10 mouse cellular contexts compared by ENCODE assay signal in genomic region chr4:129785178-129785577, GRCm38 (mm10). TPM values are rescaled to one million over a fixed set of nuclear protein-coding genes. Genes with fewer than 3 reads are reported as not detected.
DNase-seq lines count a peak whose midpoint lies in the region; ATAC-seq and TF ChIP-seq lines count a peak whose summit lies in the region.
"Had no signal": no experiment of that assay in that cellular context is flagged by ENCODE, and none has a peak within 500 bp of the region (broad histone marks: within the 10 kb centered on the region; RNA-seq: fewer than 3 reads in every experiment).

No protein-coding gene starts in this region.

- no peaks in the 10 kb centered on the region for H3K36me3 ChIP-seq in kidney, embryonic 16.5 days (ENCODE audit: insufficient read depth, low read length)
- H3K36me3 ChIP-seq in heart, postnatal 0 days (replicated peaks; ENCODE audit: control insufficient read depth, insufficient read depth, low read length), result no peaks in the 10 kb centered on the region
- H3K36me3 ChIP-seq in spleen, adult 2 months (ENCODE audit: control insufficient read depth, insufficient read depth, low read length), result no peaks in the 10 kb centered on the region
- H3K36me3 ChIP-seq: embryonic facial prominence, embryonic 13.5 days; neural tube, embryonic 12.5 days had no signal

- H3K9ac ChIP-seq in kidney, embryonic 16.5 days (replicated peaks; ENCODE audit: low read length), result no peak overlapping the region
- no peak overlapping the region for H3K9ac ChIP-seq in heart, postnatal 0 days (replicated peaks; ENCODE audit: low read depth, low read length)
- H3K9ac ChIP-seq: embryonic facial prominence, embryonic 13.5 days; neural tube, embryonic 12.5 days had no signal

- peak; percentile 86 for TF ChIP-seq CTCF in cortical plate, adult 2 months (IDR thresholded peaks at IDR 0.05; ENCODE audit: extremely low read depth, insufficient read depth, low read length)
- TF ChIP-seq CTCF in heart, postnatal 0 days (IDR thresholded peaks at IDR 0.05; ENCODE audit: low read depth), result peak; percentile 90
- peak; percentile 57; the same call in 1 of the 2 replicates for TF ChIP-seq CTCF in spleen, adult 2 months (IDR thresholded peaks at IDR 0.05; ENCODE audit: extremely low read depth, insufficient read depth, insufficient read length, insufficient replicate concordance)

- peaks cover 4% of the 10 kb centered on the region; the same call in 1 of the 2 replicates for H3K4me1 ChIP-seq in kidney, embryonic 16.5 days (ENCODE audit: insufficient read depth, low read length)
- H3K4me1 ChIP-seq in cortical plate, adult 2 months (ENCODE audit: control insufficient read depth, insufficient read depth, low read length), result peaks cover 5% of the 10 kb centered on the region; the same call in 1 of the 2 replicates
- peaks cover 6% of the 10 kb centered on the region for H3K4me1 ChIP-seq in heart, postnatal 0 days (ENCODE audit: control insufficient read depth, insufficient read depth)
- peaks cover 20% of the 10 kb centered on the region for H3K4me1 ChIP-seq in spleen, adult 2 months (ENCODE audit: control insufficient read depth, insufficient read depth, insufficient read length)

- ATAC-seq in kidney, embryonic 16.5 days (ENCODE audit: low FRiP score, low TSS enrichment), result no peak
- peak; percentile 79 for ATAC-seq in activated CD4-positive, CD25-positive, alpha-beta regulatory T cell, adult 4 months
- 0 out of 2 replicates have a peak, but pooled peaks have one; percentile 40 for ATAC-seq in heart, postnatal 0 days (ENCODE audit: insufficient read depth, low read depth)

- H3K4me3 ChIP-seq in kidney, embryonic 16.5 days (ENCODE audit: low read length), result no peak overlapping the region
- H3K4me3 ChIP-seq in cortical plate, adult 2 months (ENCODE audit: insufficient read depth, low read length), result no peak overlapping the region
- H3K4me3 ChIP-seq in heart, postnatal 0 days (ENCODE audit: low read depth, low read length), result no peak overlapping the region
- no peak overlapping the region for H3K4me3 ChIP-seq in spleen, adult 2 months (ENCODE audit: extremely low read depth, insufficient read depth, insufficient read length)
- H3K4me3 ChIP-seq: embryonic facial prominence, embryonic 13.5 days; neural tube, embryonic 12.5 days had no signal

- H3K9me3 ChIP-seq in kidney, embryonic 16.5 days (ENCODE audit: low read length), result no peaks in the 10 kb centered on the region
- H3K9me3 ChIP-seq in heart, postnatal 0 days (replicated peaks; ENCODE audit: control insufficient read depth, low read length), result no peaks in the 10 kb centered on the region
- H3K9me3 ChIP-seq: embryonic facial prominence, embryonic 13.5 days; neural tube, embryonic 12.5 days had no signal

- H3K4me2 ChIP-seq in kidney, embryonic 16.5 days (replicated peaks; ENCODE audit: low read depth, low read length), result no peak overlapping the region
- no peak overlapping the region for H3K4me2 ChIP-seq in heart, postnatal 0 days (ENCODE audit: low read depth, low read length)
- H3K4me2 ChIP-seq: embryonic facial prominence, embryonic 13.5 days; neural tube, embryonic 12.5 days had no signal

- 2% methylated on average over 4 of the region's 4 CpGs for WGBS in kidney, embryonic 16.5 days
- 0% methylated on average over 4 of the region's 4 CpGs for WGBS in heart, postnatal 0 days
- 2% methylated on average over 4 of the region's 4 CpGs for WGBS in spleen, adult 2 months

- TF ChIP-seq EP300 in heart, postnatal 0 days (IDR thresholded peaks at IDR 0.05; ENCODE audit: low read depth), result no peak

- H3K27me3 ChIP-seq in kidney, embryonic 16.5 days (ENCODE audit: insufficient read depth, low read length), result no peaks in the 10 kb centered on the region
- no peaks in the 10 kb centered on the region for H3K27me3 ChIP-seq in heart, postnatal 0 days (ENCODE audit: control insufficient read depth, insufficient read depth, low read length)
- no peaks in the 10 kb centered on the region for H3K27me3 ChIP-seq in spleen, adult 2 months (ENCODE audit: control insufficient read depth, insufficient read depth, low read length)
- H3K27me3 ChIP-seq: embryonic facial prominence, embryonic 13.5 days; neural tube, embryonic 12.5 days had no signal

- DNase-seq in kidney, adult 11 months, result peak; percentile 62
- DNase-seq in heart, postnatal 0 days (ENCODE audit: low spot score), result peak; percentile 90
- peak; percentile 78 for DNase-seq in layer of hippocampus, adult 9-11 months
- DNase-seq in lung, postnatal 4 days, result peak; percentile 31 to 83
- DNase-seq in spleen, adult 2 months (ENCODE audit: low read depth in 1 of 2, low spot score in 2 of 2), result peak; percentile 58 to 72

- H3K27ac ChIP-seq in kidney, embryonic 16.5 days (ENCODE audit: low read length), result no peak overlapping the region
- H3K27ac ChIP-seq in cortical plate, adult 2 months (ENCODE audit: insufficient read depth, low read length), result no peak overlapping the region
- no peak overlapping the region for H3K27ac ChIP-seq in heart, postnatal 0 days (ENCODE audit: low read depth)
- no peak overlapping the region for H3K27ac ChIP-seq in spleen, adult 2 months (ENCODE audit: insufficient read depth, low read length)
- H3K27ac ChIP-seq: embryonic facial prominence, embryonic 13.5 days; neural tube, embryonic 12.5 days had no signal

- no peak for TF ChIP-seq POLR2A in cortical plate, adult 2 months (IDR thresholded peaks at IDR 0.05; ENCODE audit: extremely low read depth, insufficient read depth, low read length)
- no peak for TF ChIP-seq POLR2A in spleen, adult 2 months (IDR thresholded peaks at IDR 0.05; ENCODE audit: low read depth, low read length)

RNA-seq across cellular contexts. Expression of gene Ptp4a2, which starts 25.8 kb away (rescaled TPM):
- 272 and 298 TPM in 2 replicates for polyA plus RNA-seq in kidney, embryonic 16.5 days (2015; fragmentation: Nextera tagmentation; extraction: Ambion mirVana)
- 1,000 to 10,000 TPM; 1,863 to 2,031 TPM for polyA plus RNA-seq in activated CD4-positive, CD25-positive, alpha-beta regulatory T cell, adult 4 months (2017; shearing (Covaris generic))
- 83.2 and 87.8 TPM in 2 replicates for polyA plus RNA-seq in cortical plate, adult 2 months (2012; rRNA removed)
- 132 and 176 TPM in 2 replicates for total RNA-seq in heart, postnatal 0 days (2014; rRNA removed; ENCODE audit: low replicate concordance)
- 407 and 417 TPM in 2 replicates for polyA plus RNA-seq in heart, postnatal 0 days (2015; fragmentation: Nextera tagmentation; extraction: Ambion mirVana)
- polyA plus RNA-seq in spleen, adult 2 months (2012; rRNA removed), result 47.6 and 51.1 TPM in 2 replicates

RNA-seq across cellular contexts. Expression of gene Khdrbs1, which starts 43.1 kb away (rescaled TPM):
- polyA plus RNA-seq in kidney, embryonic 16.5 days (2015; fragmentation: Nextera tagmentation; extraction: Ambion mirVana), result 92.1 and 105 TPM in 2 replicates
- polyA plus RNA-seq in activated CD4-positive, CD25-positive, alpha-beta regulatory T cell, adult 4 months (2017; shearing (Covaris generic)), result 10 to 100 TPM; 34.4 to 34.7 TPM
- polyA plus RNA-seq in cortical plate, adult 2 months (2012; rRNA removed), result 33.4 and 34.2 TPM in 2 replicates
- total RNA-seq in heart, postnatal 0 days (2014; rRNA removed; ENCODE audit: low replicate concordance), result 43.5 and 47.8 TPM in 2 replicates
- 42.2 and 44.7 TPM in 2 replicates for polyA plus RNA-seq in heart, postnatal 0 days (2015; fragmentation: Nextera tagmentation; extraction: Ambion mirVana)
- 40.9 and 61.5 TPM in 2 replicates for polyA plus RNA-seq in spleen, adult 2 months (2012; rRNA removed)
